Mouse (Mus musculus) heart, embryonic 15.5 days (tissue): ENCODE data around the gene Gtf2e1. TPM values are rescaled to one million over a fixed set of nuclear protein-coding genes. Genes with fewer than 3 reads are reported as not detected.

Experiments
- ATAC-seq: fragments of 200-750 bp; cut with Nextera tagmentation; replicated peaks from 2 replicates; pipeline ENCODE4 v1.8.0; 2017; ENCODE audit warnings: low read depth, moderate TSS enrichment; ENCODE audit not compliant: insufficient number of reproducible peaks, insufficient read depth, low FRiP score
- H3K27ac ChIP-seq: fragments of 300-500 bp; sonication (generic); 2 replicates; pipeline ENCODE4 v1.5.1; 2015; ENCODE audit warnings: mild to moderate bottlenecking, inconsistent platforms
- H3K27me3 ChIP-seq: fragments of 300-500 bp; sonication (generic); 2 replicates; pipeline ENCODE4 v1.6.1; 2015; ENCODE audit warnings: inconsistent platforms
- H3K36me3 ChIP-seq: fragments of 300-500 bp; sonication (generic); 2 replicates; pipeline ENCODE4 v1.6.1; 2015; ENCODE audit warnings: mild to moderate bottlenecking, inconsistent platforms
- H3K4me1 ChIP-seq: fragments of 300-500 bp; sonication (generic); replicated peaks from 2 replicates; pipeline ENCODE4 v1.6.1; 2015; ENCODE audit warnings: inconsistent platforms
- H3K4me2 ChIP-seq: fragments of 300-500 bp; sonication (generic); 2 replicates; pipeline ENCODE4 v1.6.1; 2015; ENCODE audit warnings: inconsistent platforms, mild to moderate bottlenecking, moderate library complexity
- H3K4me3 ChIP-seq: fragments of 300-500 bp; sonication (generic); 2 replicates; pipeline ENCODE4 v1.5.1; 2015; ENCODE audit warnings: mild to moderate bottlenecking, inconsistent platforms
- H3K9ac ChIP-seq: fragments of 300-500 bp; sonication (generic); 2 replicates; pipeline ENCODE4 v1.6.1; 2015; ENCODE audit warnings: mild to moderate bottlenecking, inconsistent platforms
- H3K9me3 ChIP-seq: fragments of 300-500 bp; sonication (generic); replicated peaks from 2 replicates; pipeline ENCODE4 v1.6.1; 2016; ENCODE audit warnings: inconsistent platforms
- WGBS: fragments of 180-500 bp; shearing (Covaris S2); methylation state at CpG from one replicate; pipeline ENCODE4 v1.1.7; 2015; ENCODE audit warnings: mixed read lengths; 5-methylcytosine and 5-hydroxymethylcytosine counted together
- polyA plus RNA-seq: library from polyadenylated mRNA; unstranded; fragments of >200 nt; fragmentation: Nextera tagmentation; extraction: Ambion mirVana; gene quantifications from 2 replicates; pipeline ENCODE4 v1.2.1, GENCODE M21; 2015

The Gtf2e1 gene
- polyA plus RNA-seq, 1 experiment from 2014 or later, result 17.8 TPM

DNA sequence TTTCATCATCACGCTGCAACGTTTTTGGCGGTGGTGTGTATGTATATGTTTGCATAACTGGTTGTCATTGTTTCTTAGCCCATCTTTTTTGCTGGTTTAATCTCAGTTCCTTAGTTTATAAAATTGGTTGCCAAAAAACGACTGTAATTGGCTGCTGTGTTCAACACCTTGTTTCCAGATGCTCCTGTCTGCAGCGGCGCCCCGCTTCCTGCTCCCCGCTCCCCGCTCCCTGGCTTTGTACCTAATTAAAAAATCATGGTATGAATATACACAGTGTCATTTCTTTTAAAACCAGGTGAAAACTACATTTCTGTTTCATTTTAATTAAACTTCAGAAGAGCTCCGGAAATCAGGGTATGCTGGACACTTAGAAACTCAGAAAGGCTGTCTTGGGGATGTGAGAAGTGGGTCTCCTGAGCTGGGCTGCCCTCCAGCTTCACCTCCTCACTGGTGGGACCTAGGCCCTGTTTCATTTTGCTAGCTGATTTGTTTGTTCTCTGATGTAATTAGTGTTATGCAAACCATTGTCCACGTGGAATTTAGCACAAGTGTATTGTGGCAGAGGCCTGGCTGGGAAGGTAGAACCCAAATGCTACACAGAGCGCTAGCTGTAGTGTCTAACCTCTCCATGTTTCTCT lies 32.6 kb upstream of the Gtf2e1 start:
- H3K27me3 ChIP-seq, result no peaks in the 10 kb centered on the region
- H3K4me2 ChIP-seq, result no peak overlapping the region
- H3K9me3 ChIP-seq, result no peaks in the 10 kb centered on the region
- peaks cover 12% of the 10 kb centered on the region; the same call in 1 of the 2 replicates for H3K36me3 ChIP-seq
- H3K4me3 ChIP-seq, result no peak overlapping the region
- H3K9ac ChIP-seq, result no peak overlapping the region
- WGBS, result 92% methylated on average over 12 of the region's 12 CpGs
- ATAC-seq, result no peak
- H3K4me1 ChIP-seq, result no peaks in the 10 kb centered on the region
- H3K27ac ChIP-seq, result no peak overlapping the region

DNA sequence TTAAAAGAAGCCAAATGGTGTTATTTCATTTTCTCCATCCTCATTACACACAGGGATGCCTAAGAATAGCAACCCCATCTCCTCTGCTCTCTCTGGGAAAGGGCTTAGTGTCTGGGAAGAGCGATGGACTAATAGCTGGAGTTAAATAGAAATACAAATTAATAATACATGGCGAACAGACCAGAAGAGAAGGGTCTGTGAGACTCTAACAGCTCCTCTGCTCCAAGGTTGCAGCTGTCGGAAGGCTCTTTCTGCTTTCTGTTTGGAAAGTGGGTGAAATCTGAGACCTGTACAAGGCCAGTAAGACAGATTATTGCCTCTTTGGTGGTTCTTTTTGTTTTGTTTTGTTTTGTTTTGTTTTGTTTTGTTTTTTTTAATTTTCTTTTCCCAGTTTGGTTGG lies 32.0 kb upstream of the Gtf2e1 start:
- Histone ChIP-seq H3K27me3 (no peaks in the 10 kb centered on the region), H3K27ac (no peak overlapping the region), H3K9me3 (no peaks in the 10 kb centered on the region), H3K9ac (no peak overlapping the region), H3K4me1 (no peaks in the 10 kb centered on the region), H3K4me2 (no peak overlapping the region), H3K4me3 (no peak overlapping the region), H3K36me3 (peaks cover 12% of the 10 kb centered on the region; the same call in 1 of the 2 replicates)
- 78% methylated on average over 3 of the region's 3 CpGs for WGBS
- ATAC-seq, result no peak

- no peak overlapping the region for H3K9ac ChIP-seq
- H3K27me3 ChIP-seq, result no peaks in the 10 kb centered on the region
- 80% methylated on average over 12 of the region's 12 CpGs for WGBS
- no peak overlapping the region for H3K4me2 ChIP-seq
- no peaks in the 10 kb centered on the region for H3K9me3 ChIP-seq
- H3K4me3 ChIP-seq, result no peak overlapping the region
- H3K36me3 ChIP-seq, result peaks cover 9% of the 10 kb centered on the region; the same call in 1 of the 2 replicates
- H3K4me1 ChIP-seq, result 0 out of 2 replicates have a peak, but pooled peaks cover 2% of the 10 kb centered on the region
- no peak overlapping the region for H3K27ac ChIP-seq
- no peak for ATAC-seq
Measured at GRCm38 (mm10) chr16:37567113-37568050, 27.8 kb upstream of the Gtf2e1 start.

GRCm38 (mm10) chr16:37566107-37566506 lies 26.5 kb upstream of the Gtf2e1 start:
- 80% methylated on average over 6 of the region's 6 CpGs for WGBS

DNA sequence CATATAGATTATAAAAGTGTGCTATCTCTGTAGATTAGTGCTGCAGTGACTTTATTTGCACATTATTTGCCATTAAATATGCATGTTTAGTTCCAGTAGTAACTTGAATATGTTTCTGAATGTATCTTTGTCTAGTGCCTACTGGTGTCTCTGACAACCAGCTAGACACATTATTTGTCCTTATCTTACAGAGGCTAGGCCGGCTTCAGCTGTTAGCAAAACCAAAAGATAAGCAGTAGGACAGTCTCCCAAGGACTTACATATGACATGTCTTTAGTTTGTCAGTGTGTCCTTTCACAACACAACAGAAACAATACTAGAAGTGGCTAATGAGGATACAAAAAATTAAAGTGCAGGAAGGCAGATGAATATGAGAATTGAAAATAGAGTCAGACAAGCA lies 25.5 kb upstream of the Gtf2e1 start:
- no peak overlapping the region for H3K9ac ChIP-seq
- H3K36me3 ChIP-seq, result 0 out of 2 replicates have a peak, but pooled peaks cover 4% of the 10 kb centered on the region
- H3K4me2 ChIP-seq, result no peak overlapping the region
- no peaks in the 10 kb centered on the region for H3K27me3 ChIP-seq
- H3K4me1 ChIP-seq, result 0 out of 2 replicates have a peak, but pooled peaks cover 2% of the 10 kb centered on the region
- WGBS, result 32% methylated on average over 1 of the region's 1 CpGs
- no peak for ATAC-seq
- H3K9me3 ChIP-seq, result no peaks in the 10 kb centered on the region
- 0 out of 2 replicates have a peak overlapping the region, but pooled peaks have one; percentile 30 for H3K27ac ChIP-seq
- H3K4me3 ChIP-seq, result no peak overlapping the region

More at GRCm38 (mm10) chr16:37566107-37566506, 26.5 kb upstream of the Gtf2e1 start:
- H3K9ac ChIP-seq, result no peak overlapping the region
- H3K4me3 ChIP-seq, result no peak overlapping the region
- no peak for ATAC-seq
- no peak overlapping the region for H3K27ac ChIP-seq
- H3K36me3 ChIP-seq, result 0 out of 2 replicates have a peak, but pooled peaks cover 4% of the 10 kb centered on the region
- no peaks in the 10 kb centered on the region for H3K9me3 ChIP-seq
- H3K4me1 ChIP-seq, result 0 out of 2 replicates have a peak, but pooled peaks cover 2% of the 10 kb centered on the region
- no peaks in the 10 kb centered on the region for H3K27me3 ChIP-seq
- no peak overlapping the region for H3K4me2 ChIP-seq

- no peaks in the 10 kb centered on the region for H3K27me3 ChIP-seq
- no peak overlapping the region for H3K4me3 ChIP-seq
- H3K9ac ChIP-seq, result no peak overlapping the region
- H3K27ac ChIP-seq, result no peak overlapping the region
- H3K4me2 ChIP-seq, result no peak overlapping the region
- ATAC-seq, result no peak
- 84% methylated on average over 5 of the region's 5 CpGs for WGBS
- peaks cover 15% of the 10 kb centered on the region for H3K36me3 ChIP-seq
- H3K9me3 ChIP-seq, result no peaks in the 10 kb centered on the region
- H3K4me1 ChIP-seq, result 0 out of 2 replicates have a peak, but pooled peaks cover 2% of the 10 kb centered on the region
Measured at GRCm38 (mm10) chr16:37562961-37563360, 23.4 kb upstream of the Gtf2e1 start.

DNA sequence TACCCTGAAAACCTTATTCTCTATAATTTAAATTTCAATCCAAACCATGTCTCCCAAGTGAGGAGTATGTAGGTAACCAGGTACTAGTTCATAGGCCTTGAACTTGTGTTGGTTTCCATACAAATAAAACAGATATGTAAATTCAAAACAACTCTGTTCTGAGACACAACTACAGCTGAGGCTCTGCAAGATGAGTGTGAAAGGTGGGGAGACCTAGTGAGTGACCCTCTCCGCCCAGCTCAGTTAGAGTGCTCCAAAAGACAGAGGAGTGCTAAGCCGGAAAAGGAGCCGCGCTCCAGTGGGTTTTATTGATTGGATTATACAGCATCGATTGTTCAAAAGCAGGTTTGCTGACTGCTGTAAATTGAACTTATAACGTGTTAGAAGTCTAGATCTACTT lies 22.8 kb upstream of the Gtf2e1 start:
- H3K9ac ChIP-seq, result no peak overlapping the region
- WGBS, result 90% methylated on average over 6 of the region's 6 CpGs
- no peak for ATAC-seq

DNA sequence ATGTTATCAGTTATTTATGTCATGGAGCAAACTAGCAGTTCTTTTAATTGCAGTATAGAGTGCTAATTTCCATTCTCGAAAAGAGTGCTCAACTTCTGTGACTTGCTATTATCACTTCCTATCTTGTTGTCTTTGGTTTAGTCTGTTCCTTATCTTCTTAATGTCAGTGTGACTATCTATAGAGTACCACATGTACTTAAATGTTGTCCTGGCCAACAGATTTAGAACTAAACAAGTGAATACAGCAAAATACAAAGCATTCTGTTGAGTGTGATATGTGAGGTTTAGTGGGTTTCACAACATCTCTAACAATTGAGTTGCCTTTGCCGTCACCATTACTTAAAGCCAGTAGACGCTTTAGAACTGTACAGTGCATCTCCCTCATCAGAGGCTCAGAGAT lies 13.2 kb upstream of the Gtf2e1 start:
- Histone ChIP-seq H3K4me2 (no peak overlapping the region), H3K9me3 (no peaks in the 10 kb centered on the region), H3K27ac (no peak overlapping the region), H3K4me3 (no peak overlapping the region), H3K36me3 (peaks cover 6% of the 10 kb centered on the region), H3K4me1 (peaks cover 19% of the 10 kb centered on the region), H3K9ac (no peak overlapping the region), H3K27me3 (no peaks in the 10 kb centered on the region)
- 79% methylated on average over 3 of the region's 3 CpGs for WGBS
- no peak for ATAC-seq

More for the DNA sequence above, 22.8 kb upstream of the Gtf2e1 start:
- Histone ChIP-seq H3K27me3 (no peaks in the 10 kb centered on the region), H3K4me3 (no peak overlapping the region), H3K4me2 (no peak overlapping the region), H3K36me3 (peaks cover 20% of the 10 kb centered on the region), H3K9me3 (no peaks in the 10 kb centered on the region), H3K4me1 (0 out of 2 replicates have a peak, but pooled peaks cover 2% of the 10 kb centered on the region), H3K27ac (no peak overlapping the region)

DNA sequence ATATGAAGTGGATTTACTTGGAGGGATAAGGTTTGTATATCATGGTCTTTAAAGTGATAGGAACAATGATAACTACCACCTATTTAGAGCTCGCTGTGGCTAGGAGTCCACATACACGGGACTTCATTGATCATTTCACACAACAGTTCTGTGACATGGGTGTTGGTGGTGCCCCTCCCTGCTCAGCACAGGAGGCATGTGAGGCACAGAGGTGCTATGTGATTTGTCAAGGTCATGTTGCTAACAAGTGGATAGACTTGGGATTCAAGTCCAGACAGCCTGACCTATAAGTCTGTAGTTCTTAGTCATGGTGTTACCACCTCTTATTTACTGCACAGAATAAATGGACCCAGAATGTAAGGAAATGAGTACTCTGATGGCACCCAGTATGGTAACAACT lies 11.4 kb upstream of the Gtf2e1 start:
- Histone ChIP-seq H3K4me2 (no peak overlapping the region), H3K4me3 (no peak overlapping the region), H3K27me3 (no peaks in the 10 kb centered on the region), H3K36me3 (no peaks in the 10 kb centered on the region), H3K9ac (no peak overlapping the region), H3K9me3 (no peaks in the 10 kb centered on the region), H3K4me1 (peaks cover 19% of the 10 kb centered on the region), H3K27ac (peak overlapping the region; percentile 86)
- 39% methylated on average over 2 of the region's 2 CpGs for WGBS
- no peak for ATAC-seq

DNA sequence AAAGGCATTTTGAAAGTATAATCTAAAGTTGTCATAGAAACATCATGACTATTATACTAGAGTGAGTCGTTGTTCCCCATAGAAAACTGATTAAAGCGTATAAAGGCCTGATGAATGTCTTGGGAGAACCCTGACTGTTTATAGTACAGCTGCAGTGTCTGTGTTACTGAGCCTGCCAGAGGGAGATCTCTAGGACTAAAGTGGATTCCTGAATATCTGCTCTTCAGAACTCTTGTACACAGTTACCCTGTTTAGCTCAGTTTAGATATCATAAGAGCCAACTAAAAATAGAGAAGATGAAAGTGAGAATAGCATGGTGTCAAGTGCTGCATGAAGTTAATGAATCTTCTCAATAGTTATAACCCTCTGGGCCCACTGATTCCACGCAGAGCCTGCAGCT lies 10.7 kb upstream of the Gtf2e1 start:
- no peaks in the 10 kb centered on the region for H3K9me3 ChIP-seq
- no peak overlapping the region for H3K9ac ChIP-seq
- no peak overlapping the region for H3K4me3 ChIP-seq
- ATAC-seq, result peak; percentile 86; the same call in 1 of the 2 replicates
- no peaks in the 10 kb centered on the region for H3K36me3 ChIP-seq
- peaks cover 19% of the 10 kb centered on the region for H3K4me1 ChIP-seq
- 39% methylated on average over 3 of the region's 3 CpGs for WGBS
- H3K4me2 ChIP-seq, result peak overlapping the region; percentile 40
- no peaks in the 10 kb centered on the region for H3K27me3 ChIP-seq
- H3K27ac ChIP-seq, result peak overlapping the region; percentile 86

GRCm38 (mm10) chr16:37546312-37546711 lies 6.7 kb upstream of the Gtf2e1 start:
- no peaks in the 10 kb centered on the region for H3K27me3 ChIP-seq
- H3K36me3 ChIP-seq, result peaks cover 10% of the 10 kb centered on the region
- no peak for ATAC-seq
- 85% methylated on average over 5 of the region's 5 CpGs for WGBS
- H3K4me1 ChIP-seq, result peaks cover 17% of the 10 kb centered on the region
- no peaks in the 10 kb centered on the region for H3K9me3 ChIP-seq
- H3K27ac ChIP-seq, result no peak overlapping the region
- H3K9ac ChIP-seq, result no peak overlapping the region
- no peak overlapping the region for H3K4me2 ChIP-seq
- no peak overlapping the region for H3K4me3 ChIP-seq
